Mouse (Mus musculus): ENCODE results near the gene Aebp1.

Aebp1 gene

DNA sequence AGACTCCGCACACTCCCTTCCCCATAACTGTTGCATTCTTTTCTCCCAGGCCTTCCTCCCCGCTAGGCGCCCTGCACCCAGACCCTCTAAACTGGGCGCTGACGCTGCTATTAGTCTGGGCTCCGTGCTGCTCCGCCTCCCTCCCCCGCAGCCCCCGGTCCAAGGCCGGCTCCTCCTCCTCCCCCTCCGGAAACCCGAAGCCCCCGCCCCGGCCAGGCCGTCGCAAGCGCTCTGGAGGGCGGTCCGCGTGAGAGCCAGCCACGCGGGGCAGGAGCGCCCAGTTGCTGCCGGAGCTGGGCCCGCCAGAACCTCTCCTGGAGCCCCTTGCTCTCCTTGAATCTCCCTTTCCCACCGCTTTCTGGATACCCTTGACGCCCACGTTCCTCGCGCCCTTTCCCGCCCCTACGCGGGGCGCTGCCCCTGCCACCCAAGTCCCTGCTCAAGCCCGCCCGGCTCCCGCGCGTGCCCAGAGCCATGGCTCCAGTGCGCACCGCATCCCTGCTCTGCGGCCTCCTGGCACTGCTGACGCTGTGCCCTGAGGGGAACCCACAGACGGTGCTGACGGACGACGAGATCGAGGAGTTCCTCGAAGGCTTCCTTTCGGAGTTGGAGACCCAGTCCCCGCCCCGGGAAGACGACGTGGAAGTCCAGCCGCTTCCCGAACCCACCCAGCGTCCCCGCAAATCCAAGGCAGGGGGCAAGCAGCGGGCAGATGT, at the start of gene Aebp1:
TSS of gene Aebp1 (plus strand) at position 270 of the 716 bp plus-strand sequence.
- peak; percentile 31 to 66 for DNase-seq (ENCODE audit: low spot score in 2 of 2)

GRCm38 (mm10) chr11:5813381-5813780, 48.4 kb upstream of the Aebp1 start:
- no peak for DNase-seq (ENCODE audit: low spot score in 2 of 2)

DNA sequence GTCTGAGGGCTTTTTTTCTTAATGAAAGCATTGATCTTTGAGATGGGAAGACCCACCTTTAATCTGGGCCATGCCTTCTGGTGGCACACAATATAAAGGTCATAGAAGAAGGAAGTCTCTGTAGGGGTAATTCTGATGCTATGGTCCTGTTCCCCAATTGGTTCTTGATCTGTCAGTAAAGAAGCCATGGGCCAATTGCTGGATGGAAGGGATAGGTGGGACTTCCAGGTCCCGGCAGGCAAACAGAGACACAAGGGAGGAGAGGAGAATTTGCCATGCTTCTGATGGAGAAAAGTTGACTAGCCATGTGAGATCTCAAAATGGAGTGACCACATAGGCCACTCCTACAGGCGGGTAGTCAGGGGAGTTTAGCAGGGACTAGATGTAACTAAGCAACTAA, 42.5 kb upstream of the Aebp1 start:
- no peak for DNase-seq (ENCODE audit: low spot score in 2 of 2)

- DNase-seq (ENCODE audit: low spot score in 2 of 2) = no peak
Observed at GRCm38 (mm10) chr11:5825432-5825831, 36.3 kb upstream of the Aebp1 start.

GRCm38 (mm10) chr11:5827931-5828330, 33.8 kb upstream of the Aebp1 start:
- no peak for DNase-seq (ENCODE audit: low spot score in 2 of 2)

- DNase-seq (ENCODE audit: low spot score in 2 of 2) = no peak
Observed at GRCm38 (mm10) chr11:5828509-5829191, 33.1 kb upstream of the Aebp1 start.

GRCm38 (mm10) chr11:5829327-5829726, 32.4 kb upstream of the Aebp1 start:
- no peak for DNase-seq (ENCODE audit: low spot score in 2 of 2)

DNA sequence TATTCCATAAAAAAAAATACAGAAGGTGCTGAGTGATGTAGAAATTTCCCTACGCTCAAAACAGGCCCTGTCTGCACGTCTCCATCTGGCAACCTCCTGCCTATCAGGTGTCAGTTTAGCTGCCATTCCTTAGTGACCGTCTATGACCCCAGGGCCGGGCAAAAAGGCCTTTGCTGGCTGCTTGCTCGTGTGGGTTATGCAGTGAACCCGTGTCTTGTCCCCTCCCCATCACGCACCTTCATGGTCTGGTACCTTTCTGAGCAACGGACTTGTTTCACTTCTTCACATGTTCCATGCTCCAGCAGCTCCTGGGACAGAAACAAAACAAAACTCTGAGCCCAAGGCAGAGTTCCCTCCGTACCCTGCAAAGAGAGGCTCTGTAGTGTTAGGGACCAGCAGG, 27.2 kb upstream of the Aebp1 start:
- DNase-seq (ENCODE audit: low spot score in 2 of 2) = no peak

GRCm38 (mm10) chr11:5835057-5835456, 26.7 kb upstream of the Aebp1 start:
- DNase-seq (ENCODE audit: low spot score in 2 of 2) = no peak

- no peak for DNase-seq (ENCODE audit: low spot score in 2 of 2)
Observed at GRCm38 (mm10) chr11:5836126-5836525, 25.6 kb upstream of the Aebp1 start.

- peak; percentile 91 to 94 for DNase-seq (ENCODE audit: low spot score in 2 of 2)
Observed at GRCm38 (mm10) chr11:5837251-5838246, 24.2 kb upstream of the Aebp1 start, which contains the start of gene Polm. Gene Polm (minus strand): TSS chr11:5838016.

DNA sequence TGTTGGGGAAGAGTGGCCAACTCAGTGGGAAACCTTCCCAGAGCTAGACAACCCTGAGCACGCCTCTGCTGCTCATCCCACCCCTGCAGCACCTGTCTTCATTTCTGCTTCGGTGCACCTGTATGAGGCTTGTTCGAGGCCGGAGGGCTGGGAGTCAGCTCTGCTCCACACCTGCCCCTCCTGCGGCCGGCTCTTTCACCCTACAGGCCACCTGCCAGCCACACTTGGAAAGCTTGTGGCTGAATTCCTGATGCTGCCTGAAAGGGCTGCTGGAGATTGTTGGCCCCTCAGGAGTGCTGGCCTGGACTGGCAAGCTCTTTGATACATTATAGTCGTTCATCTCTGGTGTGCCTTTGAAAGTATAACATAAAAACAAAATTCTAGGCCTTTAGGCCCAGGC, 21.4 kb upstream of the Aebp1 start:
- DNase-seq (ENCODE audit: low spot score in 2 of 2) = no peak

DNA sequence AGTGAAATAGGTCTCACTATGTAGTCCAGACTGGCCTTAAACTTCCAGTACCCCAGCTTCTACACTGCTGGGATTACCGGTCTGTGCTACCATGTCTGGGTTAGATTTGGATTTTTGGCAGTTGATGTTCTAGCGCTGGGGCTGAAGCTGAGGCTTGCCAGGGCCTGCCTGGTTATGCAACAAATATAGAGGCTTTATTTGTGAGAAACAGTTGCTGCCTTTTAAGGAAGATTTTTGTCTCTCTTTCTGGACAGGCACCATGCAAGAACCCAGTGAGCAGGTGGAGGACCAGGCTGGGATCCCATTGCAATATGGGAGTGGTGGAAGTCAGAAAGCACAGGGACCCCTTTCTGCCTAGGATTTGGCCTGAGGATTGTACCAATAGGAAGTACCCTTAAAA, 20.0 kb upstream of the Aebp1 start:
- no peak for DNase-seq (ENCODE audit: low spot score in 2 of 2)

DNA sequence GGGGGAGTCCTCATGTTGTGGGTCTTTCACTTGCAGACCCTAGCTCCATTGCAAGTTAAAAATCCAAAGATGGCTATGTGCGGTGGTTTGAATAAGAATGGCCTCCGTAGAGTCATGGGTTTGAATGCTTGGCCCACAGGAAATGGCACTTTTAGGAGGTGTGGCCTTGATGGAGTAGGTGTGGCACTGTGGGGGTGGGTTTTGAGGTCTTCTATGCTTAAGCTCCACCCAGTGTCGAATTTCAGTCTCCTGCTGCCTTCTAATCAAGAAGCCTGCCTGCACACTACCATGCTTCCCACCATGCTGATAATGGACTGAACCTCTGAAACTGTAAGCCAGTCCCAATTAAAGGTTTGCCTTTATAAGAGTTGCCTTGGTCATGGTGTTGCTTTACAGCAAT, 18.6 kb upstream of the Aebp1 start:
- DNase-seq (ENCODE audit: low spot score in 2 of 2) = no peak

DNA sequence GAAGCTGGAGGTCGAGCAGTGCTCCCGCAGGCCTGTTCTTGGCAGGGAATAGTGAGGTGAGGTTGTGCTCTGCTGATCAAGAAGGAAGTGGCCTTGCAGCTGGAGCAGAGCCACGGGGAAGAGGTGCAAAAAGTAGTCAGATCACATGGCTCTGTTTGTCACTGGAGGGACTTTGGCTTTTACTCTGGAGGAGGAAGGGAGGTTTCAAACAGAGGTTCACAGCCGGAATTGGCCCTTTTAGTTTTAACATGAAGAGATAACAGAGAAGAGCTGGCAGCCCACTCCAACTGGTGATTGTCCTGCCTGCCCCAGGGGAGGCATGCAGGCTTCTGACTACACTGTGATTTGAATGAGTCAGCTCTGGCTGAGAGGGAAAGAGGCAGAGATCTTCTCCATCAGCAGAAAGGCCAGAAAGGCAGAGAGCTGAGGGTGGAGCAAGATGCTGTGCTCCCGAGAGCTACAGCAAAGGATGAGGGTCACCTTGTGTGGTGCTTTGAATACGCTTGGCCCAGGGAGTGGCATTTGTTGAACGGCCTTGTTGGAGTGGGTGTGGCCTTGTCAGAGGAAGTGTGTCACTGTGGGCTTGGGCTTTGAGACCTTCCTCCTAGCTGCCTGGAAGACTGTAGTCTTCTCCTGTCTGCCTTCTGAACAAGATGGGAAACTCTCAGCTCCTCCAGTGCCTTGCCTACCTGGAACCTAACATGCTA, 15.0 kb upstream of the Aebp1 start:
- peak; percentile 40 to 56 for DNase-seq (ENCODE audit: low spot score in 2 of 2)

DNA sequence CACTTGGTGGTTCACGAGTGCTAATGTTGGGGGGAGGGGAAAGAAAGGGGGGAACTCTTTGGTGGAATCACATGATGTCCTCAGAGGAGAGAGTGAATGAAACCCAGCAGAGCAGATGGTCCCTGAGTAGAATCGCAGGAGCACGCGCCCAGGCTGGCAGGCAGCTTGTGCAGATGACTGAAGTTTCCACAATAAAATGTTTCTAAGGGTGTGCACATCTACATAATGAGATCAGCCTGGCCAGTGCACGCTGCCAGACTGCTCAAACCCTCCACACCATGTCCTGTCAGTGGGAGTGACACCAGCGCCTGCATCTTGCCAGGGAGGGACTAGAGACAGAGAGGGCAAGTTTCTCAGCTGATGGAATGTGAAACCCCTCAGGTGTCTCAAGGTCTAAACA, 13.0 kb upstream of the Aebp1 start:
- DNase-seq (ENCODE audit: low spot score in 2 of 2) = no peak

DNA sequence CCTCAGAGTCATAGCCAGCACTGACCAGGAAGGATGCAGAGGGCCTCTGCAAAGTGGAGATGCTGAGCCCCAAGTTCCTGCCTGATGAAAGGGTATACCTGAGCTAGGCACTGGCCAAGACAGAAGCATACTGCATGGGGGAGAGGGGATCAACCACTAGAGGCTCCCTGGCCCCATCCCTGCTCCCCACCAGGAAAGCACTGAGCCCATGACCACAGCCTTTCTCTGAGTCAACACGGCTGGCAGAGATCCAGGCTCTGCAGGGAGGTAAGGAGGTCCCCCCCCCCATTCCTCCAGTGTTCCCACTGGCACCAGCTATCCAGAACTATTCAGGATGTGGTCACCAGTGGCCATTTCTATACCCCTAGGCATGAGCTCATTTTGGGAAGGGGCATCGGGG, 12.4 kb upstream of the Aebp1 start:
- DNase-seq (ENCODE audit: low spot score in 2 of 2) = no peak

- DNase-seq (ENCODE audit: low spot score in 2 of 2) = no peak
Observed at GRCm38 (mm10) chr11:5850452-5850851, 11.3 kb upstream of the Aebp1 start.

GRCm38 (mm10) chr11:5851021-5851736, 10.6 kb upstream of the Aebp1 start:
- no peak for DNase-seq (ENCODE audit: low spot score in 2 of 2)

- DNase-seq (ENCODE audit: low spot score in 2 of 2) = no peak
Observed at GRCm38 (mm10) chr11:5852314-5852713, 9.4 kb upstream of the Aebp1 start.

- DNase-seq (ENCODE audit: low spot score in 2 of 2) = no peak
Observed at GRCm38 (mm10) chr11:5855481-5855880, 6.3 kb upstream of the Aebp1 start.

Measured in urinary bladder, postnatal 36 days (tissue).